Mouse (Mus musculus): ENCODE data around the gene C530025M09Rik. TPM values are rescaled to one million over a fixed set of nuclear protein-coding genes. Genes with fewer than 3 reads are reported as not detected.

The C530025M09Rik gene
- total RNA-seq (2021): not detected in 2 replicates
- long read RNA-seq: 0 reads

- peak; percentile 59 for DNase-seq
These were observed at the start of gene C530025M09Rik for GRCm38 (mm10) chr2:149830536-149831458. Gene C530025M09Rik (minus strand): TSS chr2:149831213.

- no peak for DNase-seq
These were observed 46.9 kb upstream of the C530025M09Rik start for GRCm38 (mm10) chr2:149877954-149878353.

GRCm38 (mm10) chr2:149873346-149873745, 42.3 kb upstream of the C530025M09Rik start:
- DNase-seq: no peak

- no peak for DNase-seq
These were observed 41.5 kb upstream of the C530025M09Rik start for GRCm38 (mm10) chr2:149872496-149872895.

- DNase-seq: no peak
These were observed 39.5 kb upstream of the C530025M09Rik start for GRCm38 (mm10) chr2:149870496-149870895.

- no peak for DNase-seq
These were observed 35.0 kb upstream of the C530025M09Rik start for GRCm38 (mm10) chr2:149865914-149866435.

GRCm38 (mm10) chr2:149861002-149861401, 30.0 kb upstream of the C530025M09Rik start:
- DNase-seq: no peak

- DNase-seq: no peak
These were observed 17.8 kb upstream of the C530025M09Rik start for GRCm38 (mm10) chr2:149848778-149849177.

GRCm38 (mm10) chr2:149844575-149844974, 13.6 kb upstream of the C530025M09Rik start:
- DNase-seq: no peak

- DNase-seq: no peak
These were observed 8.7 kb upstream of the C530025M09Rik start for GRCm38 (mm10) chr2:149839666-149840065.

- DNase-seq: no peak
These were observed 5.6 kb upstream of the C530025M09Rik start for GRCm38 (mm10) chr2:149836471-149837135.

- DNase-seq: no peak
These were observed 4.1 kb upstream of the C530025M09Rik start for GRCm38 (mm10) chr2:149835091-149835490.

- no peak for DNase-seq
These were observed 1.3 kb upstream of the C530025M09Rik start for GRCm38 (mm10) chr2:149832301-149832700.

- no peak for DNase-seq
These were observed 639 bp upstream of the C530025M09Rik start for GRCm38 (mm10) chr2:149831459-149832245.

GRCm38 (mm10) chr2:149829955-149830535, 968 bp downstream of the C530025M09Rik start:
- DNase-seq: no peak

- DNase-seq: no peak
These were observed 2.1 kb downstream of the C530025M09Rik start, which contains the start of gene Syndig1 for GRCm38 (mm10) chr2:149828911-149829310. Gene Syndig1 (plus strand): TSS chr2:149829211.

- DNase-seq: no peak
These were observed 10.8 kb downstream of the C530025M09Rik start for GRCm38 (mm10) chr2:149820201-149820600.

GRCm38 (mm10) chr2:149819751-149820150, 11.3 kb downstream of the C530025M09Rik start:
- no peak for DNase-seq

- no peak for DNase-seq
These were observed 12.6 kb downstream of the C530025M09Rik start for GRCm38 (mm10) chr2:149818395-149818794.

GRCm38 (mm10) chr2:149812899-149813298, 18.1 kb downstream of the C530025M09Rik start:
- DNase-seq: no peak

GRCm38 (mm10) chr2:149805256-149805655, 25.8 kb downstream of the C530025M09Rik start:
- DNase-seq: no peak
